Mouse (Mus musculus) stomach, embryonic 16.5 days (tissue): ENCODE results near the gene Fip1l1. TPM values are rescaled to one million over a fixed set of nuclear protein-coding genes. Genes with fewer than 3 reads are reported as not detected.
A peak's percentile ranks its signal among the peaks of the same experiment; 100 is the strongest.

ENCODE experiments used
- ATAC-seq: fragments of 200-750 bp; cut with Nextera tagmentation; 2 replicates; pipeline ENCODE4 v1.8.0; 2017; ENCODE audit warnings: moderate number of reproducible peaks, moderate TSS enrichment; ENCODE audit not compliant: insufficient read depth, low FRiP score
- H3K27ac ChIP-seq: fragments of 300-500 bp; sonication (generic); 2 replicates; pipeline ENCODE4 v1.5.1; 2014; ENCODE audit warnings: low read length
- H3K27me3 ChIP-seq: fragments of 300-500 bp; sonication (generic); 2 replicates; pipeline ENCODE4 v1.6.1; 2014; ENCODE audit warnings: low read length, control low read depth, mixed read lengths; ENCODE audit not compliant: control insufficient read depth, insufficient read depth
- H3K36me3 ChIP-seq: fragments of 300-500 bp; sonication (generic); 2 replicates; pipeline ENCODE4 v1.6.1; 2014; ENCODE audit warnings: low read length; ENCODE audit not compliant: control insufficient read depth, insufficient read depth
- H3K4me1 ChIP-seq: fragments of 300-500 bp; sonication (generic); 2 replicates; pipeline ENCODE4 v1.6.1; 2014; ENCODE audit warnings: low read length, control low read depth, mixed read lengths; ENCODE audit not compliant: control insufficient read depth, insufficient read depth
- H3K4me2 ChIP-seq: fragments of 300-500 bp; sonication (generic); 2 replicates; pipeline ENCODE4 v1.6.1; 2014; ENCODE audit warnings: low read depth, low read length, mixed read lengths
- H3K4me3 ChIP-seq: fragments of 300-500 bp; sonication (generic); replicated peaks from 2 replicates; pipeline ENCODE4 v1.5.1; 2014; ENCODE audit warnings: mild to moderate bottlenecking, low read length
- H3K9ac ChIP-seq: fragments of 300-500 bp; sonication (generic); 2 replicates; pipeline ENCODE4 v1.6.1; 2014; ENCODE audit warnings: low read length
- H3K9me3 ChIP-seq: fragments of 300-500 bp; sonication (generic); replicated peaks from 2 replicates; pipeline ENCODE4 v1.6.1; 2016; ENCODE audit warnings: low read length, control low read depth; ENCODE audit not compliant: control insufficient read depth
- WGBS: fragments of 180-500 bp; shearing (Covaris S2); extraction: QIAGEN DNeasy Blood & Tissue Kit; methylation state at CpG from one replicate; pipeline ENCODE4 v1.1.7; 2014; 5-methylcytosine and 5-hydroxymethylcytosine counted together
- polyA plus RNA-seq: library from polyadenylated mRNA; unstranded; fragments of >200 nt; fragmentation: Nextera tagmentation; extraction: Ambion mirVana; gene quantifications from 2 replicates; pipeline ENCODE4 v1.2.1, GENCODE M21; 2015

Gene Fip1l1
- 60.2 and 61.8 TPM in 2 replicates for polyA plus RNA-seq

- no peaks in the 10 kb centered on the region for H3K27me3 ChIP-seq
- peaks cover 18% of the 10 kb centered on the region for H3K4me1 ChIP-seq
- no peaks in the 10 kb centered on the region for H3K9me3 ChIP-seq
- peak within 1 kb of the TSS; percentile 71 for H3K4me3 ChIP-seq
- H3K36me3 ChIP-seq: no peaks in the 10 kb centered on the region
- WGBS: under 1% methylated on average over 73 of the region's 73 CpGs
- H3K4me2 ChIP-seq: peak within 1 kb of the TSS; percentile 79
- H3K9ac ChIP-seq: peak within 1 kb of the TSS; percentile 95
- peak within 1 kb of the TSS; percentile 96 for H3K27ac ChIP-seq
- peak; percentile 89 for ATAC-seq
Measured at GRCm38 (mm10) chr5:74535240-74536021, at the start of gene Fip1l1. Gene Fip1l1 (plus strand): TSS chr5:74535449.

- Histone ChIP-seq H3K4me1 (no peaks in the 10 kb centered on the region), H3K4me2 (no peak overlapping the region), H3K27me3 (no peaks in the 10 kb centered on the region), H3K9me3 (no peaks in the 10 kb centered on the region), H3K9ac (no peak overlapping the region), H3K27ac (no peak overlapping the region), H3K4me3 (no peak overlapping the region), H3K36me3 (no peaks in the 10 kb centered on the region)
- 83% methylated on average over 3 of the region's 3 CpGs for WGBS
- no peak for ATAC-seq
Measured at GRCm38 (mm10) chr5:74492705-74493104, 42.5 kb upstream of the Fip1l1 start.

GRCm38 (mm10) chr5:74511686-74512085, 23.6 kb upstream of the Fip1l1 start:
- Histone ChIP-seq H3K4me1 (no peaks in the 10 kb centered on the region), H3K36me3 (no peaks in the 10 kb centered on the region), H3K9ac (no peak overlapping the region), H3K4me2 (no peak overlapping the region), H3K9me3 (no peaks in the 10 kb centered on the region), H3K27ac (no peak overlapping the region), H3K27me3 (no peaks in the 10 kb centered on the region), H3K4me3 (no peak overlapping the region)
- ATAC-seq: no peak

GRCm38 (mm10) chr5:74527025-74527424, 8.2 kb upstream of the Fip1l1 start:
- ATAC-seq: no peak

GRCm38 (mm10) chr5:74530785-74531184, 4.5 kb upstream of the Fip1l1 start:
- no peak for ATAC-seq
- Histone ChIP-seq H3K9ac (peak overlapping the region; percentile 77), H3K27ac (no peak overlapping the region), H3K36me3 (no peaks in the 10 kb centered on the region), H3K4me2 (peak overlapping the region; percentile 79), H3K4me1 (peaks cover 14% of the 10 kb centered on the region), H3K4me3 (peak overlapping the region; percentile 94), H3K27me3 (no peaks in the 10 kb centered on the region), H3K9me3 (no peaks in the 10 kb centered on the region)
- WGBS: 19% methylated on average over 16 of the region's 16 CpGs

More at GRCm38 (mm10) chr5:74527025-74527424, 8.2 kb upstream of the Fip1l1 start:
- Histone ChIP-seq H3K4me1 (peaks cover 13% of the 10 kb centered on the region), H3K4me2 (no peak overlapping the region), H3K9me3 (no peaks in the 10 kb centered on the region), H3K4me3 (no peak overlapping the region), H3K36me3 (no peaks in the 10 kb centered on the region), H3K27ac (no peak overlapping the region), H3K9ac (no peak overlapping the region), H3K27me3 (no peaks in the 10 kb centered on the region)
- 70% methylated on average over 5 of the region's 5 CpGs for WGBS

GRCm38 (mm10) chr5:74531630-74532280, 3.5 kb upstream of the Fip1l1 start, which contains the start of gene Scfd2:
Gene Scfd2 (minus strand): TSS chr5:74531759.
- Histone ChIP-seq H3K4me1 (peaks cover 17% of the 10 kb centered on the region), H3K36me3 (no peaks in the 10 kb centered on the region), H3K4me2 (peak within 1 kb of the TSS; percentile 79), H3K9ac (peak within 1 kb of the TSS; percentile 77), H3K4me3 (peak within 1 kb of the TSS; percentile 94), H3K27me3 (no peaks in the 10 kb centered on the region), H3K9me3 (no peaks in the 10 kb centered on the region), H3K27ac (peak within 1 kb of the TSS; percentile 54; the same call in 1 of the 2 replicates)
- WGBS: 5% methylated on average over 35 of the region's 35 CpGs
- ATAC-seq: peak; percentile 91

GRCm38 (mm10) chr5:74536180-74536947, 1.1 kb downstream of the Fip1l1 start:
- H3K4me3 ChIP-seq: peak overlapping the region; percentile 71
- peak overlapping the region; percentile 79 for H3K4me2 ChIP-seq
- no peak for ATAC-seq
- peak overlapping the region; percentile 96; the same call in 1 of the 2 replicates for H3K27ac ChIP-seq
- 34% methylated on average over 12 of the region's 12 CpGs for WGBS
- no peaks in the 10 kb centered on the region for H3K9me3 ChIP-seq
- peaks cover 12% of the 10 kb centered on the region for H3K4me1 ChIP-seq
- no peaks in the 10 kb centered on the region for H3K27me3 ChIP-seq
- no peaks in the 10 kb centered on the region for H3K36me3 ChIP-seq
- peak overlapping the region; percentile 95 for H3K9ac ChIP-seq

GRCm38 (mm10) chr5:74545606-74546005, 10.4 kb downstream of the Fip1l1 start:
- Histone ChIP-seq H3K27ac (no peak overlapping the region), H3K4me3 (no peak overlapping the region), H3K9me3 (no peaks in the 10 kb centered on the region), H3K36me3 (peaks cover 14% of the 10 kb centered on the region; the same call in 1 of the 2 replicates), H3K4me1 (no peaks in the 10 kb centered on the region), H3K27me3 (no peaks in the 10 kb centered on the region), H3K4me2 (no peak overlapping the region), H3K9ac (no peak overlapping the region)
- WGBS: 93% methylated on average over 4 of the region's 4 CpGs
- ATAC-seq: no peak
